Mouse (Mus musculus) Patski (cell line): ENCODE measurements around the gene Scamp5. TPM values are rescaled to one million over a fixed set of nuclear protein-coding genes. Genes with fewer than 3 reads are reported as not detected.
A peak's percentile ranks its signal among the peaks of the same experiment; 100 is the strongest.

Source experiments
- ATAC-seq: fragments of 100-300 bp; one replicate; pipeline ENCODE4 v1.8.0; 2021
- CTCF ChIA-PET: fragments of 350-600 bp; sonication (Branson Sonifier 250); formaldehyde crosslinking; loops from one replicate; lab custom pipeline; 2022; ENCODE audit warnings: inconsistent platforms; lab: Charles Lee
- POLR2A ChIA-PET: fragments of 350-600 bp; sonication (Branson Sonifier 250); formaldehyde crosslinking; loops from one replicate; lab custom pipeline; 2022; ENCODE audit warnings: antibody characterized with exemption, inconsistent platforms; lab: Charles Lee
- DNase-seq: peaks from one replicate; pipeline ENCODE4 v3.0.0-alpha.2; 2011; ENCODE audit warnings: low read depth, low spot score
- H3K27me3 ChIP-seq: fragments of 371-371 bp; one replicate; pipeline ENCODE4 v1.5.1; 2021
- CTCF ChIP-seq: fragments of 100-300 bp; IDR thresholded peaks from one replicate; pipeline ENCODE4 v1.5.1; 2021
- in situ Hi-C: fragments of 300-500 bp; cut with MboI; formaldehyde crosslinking; loops from 3 replicates; pipeline ENCODE4 v1.11.1; 2018; ENCODE audit warnings: low pct_unique_long_range_greater_than_20kb, mixed read lengths
- polyA plus RNA-seq: library from polyadenylated mRNA; unstranded; gene quantifications from one replicate; pipeline ENCODE4 v1.2.3, GENCODE M21; 2021

Scamp5 gene
- polyA plus RNA-seq, 1 experiment from 2014 or later: 73.0 TPM

- ChIA-PET CTCF (no interaction called here), POLR2A (no interaction called here)
- in situ Hi-C loops: no loop called here
- no peak for DNase-seq
- no peak for TF ChIP-seq CTCF
- H3K27me3 ChIP-seq: no peaks in the 10 kb centered on the region
- no peak for ATAC-seq
Measured at GRCm38 (mm10) chr9:57453516-57453915, 14.3 kb downstream of the Scamp5 start.

- in situ Hi-C loops: no loop called here
- ChIA-PET POLR2A (no interaction called here), CTCF (no interaction called here)
- DNase-seq (no peak), ATAC-seq (no peak)
- H3K27me3 ChIP-seq: no peaks in the 10 kb centered on the region
- no peak for TF ChIP-seq CTCF
Measured at GRCm38 (mm10) chr9:57452624-57453462, 15.0 kb downstream of the Scamp5 start.

- POLR2A ChIA-PET: no interaction called here
- ATAC-seq: no peak
- DNase-seq: no peak
- CTCF ChIA-PET: interaction anchor here (0.7 to 1.5 kb wide), 3 partner anchors 11 to 190 kb away, joined by 3 to 4 read pairs (median 3); no protein-coding TSS in a partner anchor
- H3K27me3 ChIP-seq: no peaks in the 10 kb centered on the region
- in situ Hi-C loops: loop anchor here (25.0 kb wide), 1 partner anchor 512 kb away; the partner anchor contains the start of genes Imp3 and Snx33
- TF ChIP-seq CTCF: peak; percentile 54
Measured at GRCm38 (mm10) chr9:57449715-57450114, 18.1 kb downstream of the Scamp5 start.

DNA sequence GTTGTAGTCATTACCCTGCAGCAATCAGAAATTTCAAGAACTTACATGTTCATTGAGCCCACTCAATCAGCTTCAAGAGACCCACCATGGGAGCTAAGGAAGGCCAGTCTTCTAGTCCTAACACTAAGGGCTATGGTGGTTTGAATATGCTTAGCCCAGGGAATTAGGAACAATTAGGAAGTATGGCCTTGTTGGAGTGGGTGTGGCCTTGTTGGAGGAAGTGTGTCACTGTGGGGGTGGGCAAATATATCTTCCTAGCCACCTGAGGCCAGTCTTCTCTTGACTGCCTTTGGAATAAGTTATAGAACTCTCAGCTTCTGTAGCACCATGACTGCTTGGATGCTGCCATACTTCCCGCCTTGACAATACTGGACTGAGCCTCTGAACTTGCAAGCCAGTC lies 27.2 kb downstream of the Scamp5 start:
- H3K27me3 ChIP-seq: no peaks in the 10 kb centered on the region
- CTCF ChIA-PET: no interaction called here
- POLR2A ChIA-PET: interaction anchor here (1.3 kb wide), 1 partner anchor 17 kb away, joined by 3 read pairs; no protein-coding TSS in a partner anchor
- DNase-seq: no peak
- no peak for TF ChIP-seq CTCF
- ATAC-seq: no peak
- in situ Hi-C loops: loop anchor here (25.0 kb wide), 1 partner anchor 503 kb away; the partner anchor contains the start of genes Imp3 and Snx33

DNA sequence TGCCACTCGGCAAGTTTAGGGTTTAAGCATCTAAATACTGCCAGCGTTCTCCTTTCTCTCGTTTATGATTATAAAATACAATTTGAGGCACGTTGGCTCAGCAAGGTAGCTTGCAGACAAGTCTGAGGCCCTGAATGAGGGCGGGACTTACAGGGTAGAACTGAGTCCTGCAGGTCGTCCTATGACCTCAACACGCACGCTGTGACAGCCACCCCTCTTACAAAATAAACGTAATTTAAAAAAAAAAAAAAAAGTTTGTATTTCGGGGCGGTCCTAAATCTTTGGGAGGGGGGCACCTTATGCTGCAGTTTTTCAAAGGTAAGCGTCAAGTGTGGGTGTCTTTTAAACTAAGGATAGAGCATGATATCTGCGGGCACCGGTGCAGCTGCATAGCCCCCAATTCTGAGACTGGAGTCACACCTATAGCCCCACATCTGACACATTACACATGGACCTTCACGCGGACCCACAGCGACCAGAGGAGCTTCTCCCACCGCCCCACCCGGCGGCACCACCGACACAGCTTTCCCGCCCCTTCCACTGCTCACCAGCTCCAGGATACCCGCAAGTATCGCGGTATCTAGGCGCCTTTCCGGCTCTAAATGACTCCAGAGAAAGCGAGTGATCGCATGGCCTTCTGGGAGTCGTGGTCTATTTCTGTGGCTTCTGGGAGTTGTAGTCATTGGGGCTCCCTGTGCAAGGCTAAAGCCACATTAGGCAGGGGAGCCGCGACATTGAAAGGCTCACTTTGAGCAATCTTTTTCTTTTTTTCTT lies 28.2 kb downstream of the Scamp5 start, which contains the start of gene Ppcdc:
Gene Ppcdc (minus strand): TSS at position 603 of the 774 bp plus-strand sequence.
- H3K27me3 ChIP-seq: no peaks in the 10 kb centered on the region
- no peak for TF ChIP-seq CTCF
- ChIA-PET CTCF (no interaction called here), POLR2A (interaction anchor here (0.6 to 1.3 kb wide), 3 partner anchors 18 to 503 kb away, joined by 3 to 4 read pairs (median 3); no protein-coding TSS in a partner anchor)
- peak; percentile 91 for DNase-seq
- peak; percentile 78 for ATAC-seq
- in situ Hi-C loops: loop anchor here (10.0 to 25.0 kb wide), 2 partner anchors 285 to 502 kb away; partner anchors contain the start of genes Commd4, Imp3 and Snx33

DNA sequence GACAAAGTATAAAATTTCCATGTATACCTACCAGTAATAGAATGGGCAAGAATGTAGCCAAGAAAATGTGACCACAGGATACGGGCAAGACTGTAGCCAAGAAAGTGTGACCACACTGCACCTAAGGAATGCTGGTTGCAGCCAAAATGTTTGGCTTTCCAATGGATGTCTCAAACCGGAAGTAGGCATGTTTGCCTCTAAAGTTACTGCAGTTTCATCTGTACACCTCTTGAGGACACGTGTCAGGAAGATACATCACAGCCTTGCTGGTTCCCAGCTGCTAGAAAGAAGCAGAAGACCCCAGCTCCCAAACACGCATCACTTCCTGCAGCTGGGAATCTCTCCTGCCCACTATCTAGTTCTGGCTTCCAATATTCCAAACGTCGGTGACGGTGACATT lies 28.8 kb downstream of the Scamp5 start:
- CTCF ChIA-PET: interaction anchor here (1.9 kb wide), 1 partner anchor 180 kb away, joined by 4 read pairs; no protein-coding TSS in a partner anchor
- TF ChIP-seq CTCF: no peak
- H3K27me3 ChIP-seq: no peaks in the 10 kb centered on the region
- in situ Hi-C loops: loop anchor here (10.0 to 25.0 kb wide), 2 partner anchors 284 to 502 kb away; partner anchors contain the start of genes Commd4, Imp3 and Snx33
- POLR2A ChIA-PET: interaction anchor here (0.6 to 1.1 kb wide), 3 partner anchors 21 to 502 kb away, joined by 3 to 4 read pairs (median 3); partner anchors contain the start of gene 1700017B05Rik
- ATAC-seq (peak; percentile 33), DNase-seq (no peak)

DNA sequence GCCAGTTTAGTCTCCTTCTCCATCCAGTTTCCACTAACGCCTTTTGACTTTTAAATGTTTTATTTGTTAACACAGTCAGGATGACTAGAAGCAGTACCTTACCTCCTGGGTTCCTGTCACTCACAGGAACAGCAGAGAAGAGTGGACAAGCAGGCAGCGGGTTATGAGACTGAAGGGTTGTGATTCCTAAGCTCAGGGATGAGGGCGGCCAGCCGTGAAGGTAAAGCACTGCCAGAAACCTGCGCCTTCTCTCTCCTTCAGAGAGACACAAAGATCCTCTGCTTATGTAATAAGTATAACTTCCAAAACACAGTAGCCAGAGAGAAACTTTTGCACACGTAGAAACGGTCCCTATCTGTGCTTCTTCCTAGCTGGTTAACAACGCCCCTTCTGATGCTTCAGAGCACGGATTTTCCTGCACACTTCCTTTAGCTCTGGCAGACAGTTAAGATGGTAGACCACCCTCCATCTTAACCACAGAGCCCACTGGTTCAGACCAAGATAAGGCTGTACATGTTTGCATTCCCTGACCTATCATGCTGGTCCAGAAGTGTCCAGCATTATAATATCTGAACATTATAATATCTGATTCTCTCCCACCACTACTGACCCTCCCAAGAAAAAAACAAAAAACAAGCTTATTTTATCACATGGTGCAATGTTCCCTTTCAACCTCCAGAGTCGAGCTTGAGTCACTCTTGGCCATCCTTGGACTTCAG lies 29.8 kb downstream of the Scamp5 start:
- POLR2A ChIA-PET: interaction anchor here (0.7 to 0.8 kb wide), 2 partner anchors 176 to 512 kb away, joined by 3 read pairs; partner anchors contain the start of gene 1700017B05Rik
- no peak for ATAC-seq
- CTCF ChIA-PET: interaction anchor here (0.6 to 2.1 kb wide), 5 partner anchors 10 to 229 kb away, joined by 3 to 5 read pairs (median 4); partner anchors contain the start of gene 1700017B05Rik
- no peak for DNase-seq
- no peaks in the 10 kb centered on the region for H3K27me3 ChIP-seq
- no peak for TF ChIP-seq CTCF
- in situ Hi-C loops: loop anchor here (10.0 to 25.0 kb wide), 2 partner anchors 283 to 501 kb away; partner anchors contain the start of genes Commd4, Imp3 and Snx33

DNA sequence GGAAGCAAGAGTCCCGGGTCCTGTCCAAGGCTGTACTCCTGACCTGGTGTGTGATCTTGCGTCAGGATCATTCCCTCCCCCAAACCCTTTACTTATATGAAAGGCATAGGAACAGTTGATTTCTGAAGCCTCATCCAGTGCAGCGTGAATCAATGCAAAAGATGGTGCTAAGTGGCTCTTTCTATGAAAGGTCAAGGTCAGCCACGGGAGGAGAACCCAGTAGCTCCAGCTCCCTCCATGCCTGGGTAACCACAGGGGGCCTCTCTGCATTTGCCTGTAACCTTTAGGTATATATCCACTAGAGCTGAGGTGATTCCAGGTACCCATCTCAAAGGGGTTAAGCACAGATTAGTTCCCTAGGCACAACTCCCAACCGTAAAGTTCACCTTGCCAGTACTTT lies 31.7 kb downstream of the Scamp5 start:
- CTCF ChIA-PET: interaction anchor here (0.9 to 2.1 kb wide), 2 partner anchors 8 to 177 kb away, joined by 3 to 4 read pairs; no protein-coding TSS in a partner anchor
- in situ Hi-C loops: loop anchor here (10.0 to 25.0 kb wide), 2 partner anchors 281 to 499 kb away; partner anchors contain the start of genes Commd4, Imp3 and Snx33
- no peak for DNase-seq
- TF ChIP-seq CTCF: no peak
- H3K27me3 ChIP-seq: no peaks in the 10 kb centered on the region
- ATAC-seq: no peak
- POLR2A ChIA-PET: no interaction called here
